Mouse (Mus musculus): ENCODE results near the gene Olr1.

Gene Olr1

GRCm38 (mm10) chr6:129451411-129452039 lies 55.4 kb downstream of the Olr1 start, which contains the start of gene Clec1a:
TSS of gene Clec1a (minus strand) at chr6:129452000.
- no peak for TF ChIP-seq CTCF (conservative IDR thresholded peaks at IDR 0.05; ENCODE audit: low read length)
- TF ChIP-seq NANOG (IDR thresholded peaks at IDR 0.05; ENCODE audit: borderline replicate concordance, low read length) = no peak
- TF ChIP-seq POU5F1 (IDR thresholded peaks at IDR 0.05; ENCODE audit: borderline replicate concordance, low read length) = no peak
- no peaks in the 10 kb centered on the region for H3K36me3 ChIP-seq (ENCODE audit: insufficient read depth, low read length)

GRCm38 (mm10) chr6:129449743-129450142 lies 57.2 kb downstream of the Olr1 start:
- Histone ChIP-seq H3K36me3 (ENCODE audit: insufficient read depth, low read length) (no peaks in the 10 kb centered on the region), H3K4me1 (replicated peaks; ENCODE audit: low read depth, low read length) (no peaks in the 10 kb centered on the region; the same call in 1 of the 2 replicates), H3K27me3 (ENCODE audit: insufficient read depth, low read length) (no peaks in the 10 kb centered on the region), H3K4me3 (replicated peaks; ENCODE audit: low read length) (no peak overlapping the region), H3K9me3 (ENCODE audit: low read length) (no peaks in the 10 kb centered on the region)
- no peak for TF ChIP-seq POU5F1 (IDR thresholded peaks at IDR 0.05; ENCODE audit: borderline replicate concordance, low read length)
- TF ChIP-seq CTCF (conservative IDR thresholded peaks at IDR 0.05; ENCODE audit: low read length) = no peak
- TF ChIP-seq NANOG (IDR thresholded peaks at IDR 0.05; ENCODE audit: borderline replicate concordance, low read length) = no peak

More at GRCm38 (mm10) chr6:129451411-129452039, 55.4 kb downstream of the Olr1 start, which contains the start of gene Clec1a:
- H3K27me3 ChIP-seq (ENCODE audit: insufficient read depth, low read length) = no peaks in the 10 kb centered on the region
- H3K9me3 ChIP-seq (ENCODE audit: low read length) = no peaks in the 10 kb centered on the region
- H3K4me3 ChIP-seq (replicated peaks; ENCODE audit: low read length) = no peak within 1 kb of the TSS
- no peaks in the 10 kb centered on the region; the same call in 1 of the 2 replicates for H3K4me1 ChIP-seq (replicated peaks; ENCODE audit: low read depth, low read length)

- Histone ChIP-seq H3K36me3 (ENCODE audit: insufficient read depth, low read length) (no peaks in the 10 kb centered on the region), H3K4me1 (replicated peaks; ENCODE audit: low read depth, low read length) (no peaks in the 10 kb centered on the region), H3K27me3 (ENCODE audit: insufficient read depth, low read length) (no peaks in the 10 kb centered on the region), H3K9me3 (ENCODE audit: low read length) (no peaks in the 10 kb centered on the region), H3K4me3 (replicated peaks; ENCODE audit: low read length) (no peak overlapping the region)
- TF ChIP-seq NANOG (IDR thresholded peaks at IDR 0.05; ENCODE audit: borderline replicate concordance, low read length) (no peak), CTCF (conservative IDR thresholded peaks at IDR 0.05; ENCODE audit: low read length) (no peak), POU5F1 (IDR thresholded peaks at IDR 0.05; ENCODE audit: borderline replicate concordance, low read length) (no peak)
These were observed 68.9 kb downstream of the Olr1 start for GRCm38 (mm10) chr6:129438033-129438432.

DNA sequence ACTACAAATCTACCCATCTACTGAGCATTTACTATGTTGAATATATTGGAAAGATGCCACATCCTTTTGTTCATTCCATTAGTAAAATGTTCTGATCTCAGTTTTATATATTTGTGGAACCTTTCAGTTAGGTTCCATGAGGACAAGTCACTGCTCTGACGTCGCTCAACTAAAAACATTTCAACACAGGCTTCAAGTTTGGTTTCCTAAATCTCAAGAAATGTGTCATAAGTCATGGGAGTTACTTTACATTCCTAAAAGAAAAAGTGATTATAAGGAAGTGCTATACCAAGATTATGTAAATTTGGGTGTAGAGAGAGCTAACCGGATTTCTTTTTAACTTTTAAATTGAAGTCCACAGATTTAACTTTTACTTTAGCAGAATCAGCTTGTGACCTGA lies 70.9 kb downstream of the Olr1 start:
- no peak overlapping the region for H3K4me3 ChIP-seq (replicated peaks; ENCODE audit: low read length)
- no peaks in the 10 kb centered on the region for H3K36me3 ChIP-seq (ENCODE audit: insufficient read depth, low read length)
- no peaks in the 10 kb centered on the region for H3K4me1 ChIP-seq (replicated peaks; ENCODE audit: low read depth, low read length)
- H3K9me3 ChIP-seq (ENCODE audit: low read length) = no peaks in the 10 kb centered on the region
- no peaks in the 10 kb centered on the region for H3K27me3 ChIP-seq (ENCODE audit: insufficient read depth, low read length)
- TF ChIP-seq CTCF (conservative IDR thresholded peaks at IDR 0.05; ENCODE audit: low read length) = no peak

Data from E14TG2a.4 (cell line).